Mouse (Mus musculus): ENCODE results near the gene Ap5z1.

Ap5z1 gene

DNA sequence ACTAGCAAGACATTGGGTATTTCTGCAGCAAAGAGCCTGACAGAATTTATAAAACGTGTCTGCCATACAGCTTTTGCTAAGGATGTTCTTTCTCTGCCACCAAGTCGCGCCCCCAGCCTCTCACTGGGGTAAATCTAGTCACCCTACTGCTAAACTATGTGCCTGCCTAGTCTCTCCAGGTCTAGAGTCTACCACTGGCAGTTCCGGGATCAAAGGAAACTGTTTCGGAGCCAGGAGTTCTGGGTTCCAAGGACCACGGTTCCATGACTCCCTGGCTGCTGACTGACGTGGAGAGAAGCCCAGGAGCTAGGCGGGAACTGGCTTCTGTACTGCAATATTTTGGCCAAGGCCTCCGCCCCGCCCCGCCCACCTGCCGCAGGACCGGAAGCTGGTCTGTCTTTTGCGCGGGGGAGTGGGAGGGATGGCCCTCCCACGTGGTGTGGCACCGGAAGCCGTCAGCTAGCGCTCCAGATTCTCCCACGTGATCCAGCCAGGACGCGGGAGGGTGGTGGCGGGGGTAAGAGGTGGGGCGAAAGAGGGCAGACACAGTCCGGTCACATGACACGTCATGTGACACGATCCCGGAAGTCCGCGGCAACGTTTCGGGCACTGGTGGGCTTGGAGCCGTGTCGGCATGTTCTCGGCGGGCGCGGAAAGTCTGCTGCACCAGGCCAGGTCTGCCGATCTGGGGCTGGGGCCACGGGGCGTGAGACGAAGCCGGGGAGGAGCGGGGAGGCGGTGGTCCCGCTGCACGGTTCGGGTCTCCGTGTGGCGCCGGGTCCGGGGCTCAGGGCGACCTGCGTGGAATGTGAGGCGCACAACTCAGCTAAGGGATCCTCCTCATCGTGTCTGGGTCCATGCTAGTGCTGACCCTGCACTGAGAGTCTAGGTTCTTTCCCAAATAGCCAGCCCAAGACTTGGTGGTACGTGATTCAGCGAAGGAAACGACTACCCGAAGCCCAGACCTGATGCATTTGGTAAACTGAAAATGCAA, at the start of gene Ap5z1:
TSS of gene Ap5z1 (plus strand) at position 484 of the 994 bp plus-strand sequence.
- peak; percentile 91 to 95 for DNase-seq (ENCODE audit: low spot score in 2 of 2)

DNA sequence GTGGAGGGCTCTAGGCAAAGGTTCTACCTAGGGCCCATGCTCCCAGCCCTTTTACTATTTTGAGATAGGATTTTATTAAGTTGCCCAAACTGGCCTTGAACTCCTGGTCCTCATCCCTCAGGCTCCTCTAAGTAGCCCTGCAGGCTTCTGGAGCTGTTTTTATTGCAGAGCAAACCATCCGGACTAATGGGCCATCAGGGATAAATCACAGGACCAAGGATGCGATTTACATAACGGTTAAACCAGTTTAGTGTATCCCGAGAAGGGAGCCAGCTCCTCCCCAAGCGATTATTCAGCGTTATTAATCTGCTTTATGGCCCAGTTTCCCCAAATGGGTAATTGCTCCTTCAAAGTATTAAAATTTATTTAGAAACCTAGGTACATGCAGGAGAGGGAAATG, 48.3 kb upstream of the Ap5z1 start:
- no peak for DNase-seq (ENCODE audit: low spot score in 2 of 2)

DNA sequence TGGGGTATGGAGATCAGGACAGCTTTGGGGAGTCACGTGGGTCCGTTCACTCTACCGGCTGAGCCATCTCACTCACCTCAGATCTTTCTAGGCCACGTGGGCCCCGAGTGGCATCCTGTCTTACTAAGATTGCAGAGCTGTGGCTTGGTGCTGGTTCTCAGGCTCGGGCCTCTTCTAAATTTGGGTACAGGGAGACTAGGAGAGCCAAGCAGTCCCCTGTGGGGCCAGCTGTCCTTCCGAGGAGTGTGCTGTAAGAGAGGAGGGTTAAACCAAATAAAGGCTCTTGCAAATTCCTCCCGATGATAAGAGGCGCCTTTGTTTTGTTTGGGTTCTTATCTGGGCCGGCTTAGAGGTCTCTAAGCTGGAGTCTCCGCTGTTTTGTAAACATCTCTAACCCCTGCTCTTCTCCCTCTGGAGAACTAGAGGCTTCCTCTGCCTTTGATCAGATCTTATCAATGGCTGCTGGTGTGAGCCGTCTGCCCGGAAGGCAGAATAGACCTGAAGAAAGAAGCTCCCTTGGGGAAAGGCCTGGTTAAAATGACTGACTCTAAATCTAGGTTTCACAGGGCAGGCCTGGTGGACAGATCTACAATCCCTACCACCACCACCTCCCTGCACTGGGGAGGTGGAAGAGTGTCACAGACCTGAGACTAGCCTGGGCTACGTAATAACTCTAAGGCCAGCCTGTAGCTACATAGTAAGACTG, 47.5 kb upstream of the Ap5z1 start:
- no peak for DNase-seq (ENCODE audit: low spot score in 2 of 2)

DNA sequence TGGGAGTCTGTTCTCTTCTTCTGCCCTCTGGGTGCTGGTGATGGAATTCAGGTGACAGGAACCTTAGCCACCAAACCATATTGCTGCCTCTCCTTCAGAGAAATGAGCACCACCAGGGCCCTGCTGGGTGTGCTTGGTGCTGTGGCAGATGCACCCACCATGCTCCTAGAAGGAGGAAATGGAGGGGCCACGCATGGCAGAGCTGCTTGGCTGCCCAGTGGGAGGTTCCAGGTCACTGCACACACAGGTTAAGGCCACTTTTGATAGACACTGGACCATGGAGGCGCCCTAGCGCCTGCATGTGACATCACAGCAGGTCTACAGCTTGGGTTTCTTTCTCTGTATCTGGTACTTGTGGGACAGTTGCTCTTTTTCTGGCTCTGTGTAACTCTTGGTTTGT, 46.6 kb upstream of the Ap5z1 start:
- no peak for DNase-seq (ENCODE audit: low spot score in 2 of 2)

DNA sequence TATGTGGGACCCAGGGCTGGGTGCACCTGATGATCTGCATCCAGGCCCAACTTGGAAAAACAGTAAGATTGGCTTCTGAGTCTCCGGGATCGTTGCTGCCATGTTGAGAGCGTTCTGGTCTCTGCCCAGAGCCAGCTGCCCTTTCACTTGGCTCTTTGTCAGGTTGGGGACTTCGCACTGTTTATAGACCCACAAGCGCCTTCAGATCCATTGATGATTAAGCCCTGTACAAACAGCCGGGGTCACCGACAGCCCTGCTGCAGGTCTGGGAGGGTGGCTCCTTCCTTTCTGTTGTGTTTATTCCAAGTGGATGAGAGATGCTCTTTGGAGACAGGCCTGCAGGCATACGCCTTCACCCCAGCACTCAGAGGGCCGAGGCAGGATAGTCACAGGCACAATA, 45.9 kb upstream of the Ap5z1 start:
- DNase-seq (ENCODE audit: low spot score in 2 of 2) = no peak

DNA sequence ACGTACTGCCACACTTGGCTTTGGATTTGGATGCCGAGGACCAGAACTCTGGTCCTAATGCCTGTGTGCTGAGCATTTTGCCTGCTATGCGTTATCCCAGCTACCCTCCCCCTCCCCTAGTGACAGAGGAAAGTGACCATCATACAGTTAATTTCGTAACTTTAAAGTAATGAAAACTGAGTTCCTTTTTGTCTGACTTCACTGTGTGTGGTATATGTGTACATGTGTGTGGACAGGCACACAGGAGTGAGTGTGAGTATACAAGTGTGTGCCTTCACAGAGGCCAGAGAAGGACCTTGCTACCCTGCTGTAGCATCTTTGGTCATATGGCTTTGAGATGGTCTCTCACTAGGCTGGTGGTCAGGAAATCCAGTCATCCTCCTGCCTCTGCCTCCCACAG, 45.3 kb upstream of the Ap5z1 start:
- no peak for DNase-seq (ENCODE audit: low spot score in 2 of 2)

DNA sequence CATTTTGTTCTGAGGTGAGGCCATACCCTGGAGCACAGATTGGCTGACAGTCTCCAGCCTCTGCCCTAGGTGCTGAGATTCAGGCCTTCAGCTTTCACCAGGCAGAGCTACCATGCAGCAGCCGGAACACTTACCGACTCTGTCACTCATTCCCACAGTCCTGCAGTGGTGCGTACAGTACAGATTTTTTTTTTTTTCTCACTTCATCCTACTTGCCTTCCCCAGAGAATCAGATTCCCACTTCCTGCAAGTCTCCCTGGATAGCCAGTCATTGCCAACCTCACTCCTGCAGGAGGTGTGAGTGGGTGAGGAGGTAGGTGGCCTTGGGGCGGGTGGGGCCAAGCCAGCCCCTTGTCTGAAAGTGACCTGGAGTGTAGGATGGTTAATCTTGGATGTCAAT, 43.4 kb upstream of the Ap5z1 start:
- DNase-seq (ENCODE audit: low spot score in 2 of 2) = no peak

DNA sequence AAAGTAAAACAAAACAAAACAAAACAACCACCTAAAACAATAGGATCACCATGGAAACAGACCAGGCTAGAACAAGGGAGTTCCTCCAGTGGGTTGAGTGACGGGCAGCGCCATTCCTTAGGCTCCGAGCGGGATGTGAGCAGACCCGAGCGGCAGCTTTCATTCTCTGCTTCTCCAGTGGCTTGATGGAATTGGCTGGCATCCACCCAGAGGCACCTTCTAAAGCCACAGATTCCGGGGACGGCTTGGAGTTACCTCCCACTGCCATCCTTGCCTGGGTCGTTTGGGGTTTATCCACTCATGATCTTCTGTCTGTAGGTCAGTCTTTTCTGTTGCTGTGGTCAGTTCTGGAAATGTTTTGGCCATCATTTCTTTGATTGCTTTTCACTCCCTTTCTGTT, 42.8 kb upstream of the Ap5z1 start:
- DNase-seq (ENCODE audit: low spot score in 2 of 2) = no peak

DNA sequence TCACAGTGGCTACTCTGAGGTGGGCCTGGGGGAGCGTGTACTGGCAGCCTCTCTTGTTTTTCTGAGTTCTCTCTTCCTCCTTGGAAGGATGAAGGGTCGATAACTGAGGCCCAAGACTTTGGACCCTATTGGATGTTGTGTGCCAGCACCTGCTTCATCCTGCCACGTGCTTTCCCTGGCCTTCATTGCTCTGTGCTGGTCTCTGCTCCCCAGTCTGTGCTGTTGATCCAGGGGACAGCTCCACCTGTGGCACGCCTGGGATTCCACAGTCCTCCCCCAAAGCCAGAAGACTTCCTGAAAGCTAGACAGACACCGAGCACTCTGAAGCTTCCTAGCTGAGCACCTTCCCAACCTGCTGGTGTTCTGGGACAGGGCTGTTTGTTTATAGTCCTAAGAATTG, 41.9 kb upstream of the Ap5z1 start:
- no peak for DNase-seq (ENCODE audit: low spot score in 2 of 2)

DNA sequence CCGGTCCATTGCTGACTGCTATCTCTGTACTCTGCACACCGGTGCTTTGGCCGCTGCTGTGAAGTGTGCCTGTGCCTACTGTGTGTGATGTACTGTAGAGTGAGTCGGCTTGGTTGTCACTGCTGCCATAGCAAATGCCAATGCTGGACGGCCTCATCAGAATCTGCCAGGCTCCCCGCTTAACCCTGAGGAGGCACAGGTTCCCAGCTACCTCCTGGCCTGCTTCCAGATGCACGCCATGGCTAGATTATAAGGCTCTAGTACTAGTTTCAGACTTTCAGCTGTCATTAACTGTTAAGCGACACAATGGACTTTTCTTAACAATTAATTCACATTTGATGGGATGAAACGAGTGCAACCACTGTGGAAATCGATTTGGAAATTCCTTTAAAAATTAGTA, 40.6 kb upstream of the Ap5z1 start:
- no peak for DNase-seq (ENCODE audit: low spot score in 2 of 2)

DNA sequence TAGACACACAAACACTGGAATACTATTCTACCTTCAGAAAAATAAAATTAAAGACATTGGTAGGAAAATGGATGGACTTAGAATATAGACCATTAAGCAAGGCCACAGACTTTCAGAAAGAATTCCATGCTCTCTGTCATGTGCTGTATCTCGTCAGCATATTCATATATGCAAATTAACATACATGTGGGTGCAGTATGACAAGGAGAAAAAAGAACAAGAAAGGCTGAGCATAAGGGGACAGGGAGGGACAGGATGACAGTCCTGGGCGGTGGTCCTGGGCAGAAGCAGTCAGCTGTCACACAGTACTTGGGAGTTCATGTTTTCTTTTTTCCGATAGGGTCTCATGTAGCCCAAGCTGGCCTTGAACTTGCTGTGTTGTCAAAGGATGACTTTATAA, 40.0 kb upstream of the Ap5z1 start:
- DNase-seq (ENCODE audit: low spot score in 2 of 2) = no peak

DNA sequence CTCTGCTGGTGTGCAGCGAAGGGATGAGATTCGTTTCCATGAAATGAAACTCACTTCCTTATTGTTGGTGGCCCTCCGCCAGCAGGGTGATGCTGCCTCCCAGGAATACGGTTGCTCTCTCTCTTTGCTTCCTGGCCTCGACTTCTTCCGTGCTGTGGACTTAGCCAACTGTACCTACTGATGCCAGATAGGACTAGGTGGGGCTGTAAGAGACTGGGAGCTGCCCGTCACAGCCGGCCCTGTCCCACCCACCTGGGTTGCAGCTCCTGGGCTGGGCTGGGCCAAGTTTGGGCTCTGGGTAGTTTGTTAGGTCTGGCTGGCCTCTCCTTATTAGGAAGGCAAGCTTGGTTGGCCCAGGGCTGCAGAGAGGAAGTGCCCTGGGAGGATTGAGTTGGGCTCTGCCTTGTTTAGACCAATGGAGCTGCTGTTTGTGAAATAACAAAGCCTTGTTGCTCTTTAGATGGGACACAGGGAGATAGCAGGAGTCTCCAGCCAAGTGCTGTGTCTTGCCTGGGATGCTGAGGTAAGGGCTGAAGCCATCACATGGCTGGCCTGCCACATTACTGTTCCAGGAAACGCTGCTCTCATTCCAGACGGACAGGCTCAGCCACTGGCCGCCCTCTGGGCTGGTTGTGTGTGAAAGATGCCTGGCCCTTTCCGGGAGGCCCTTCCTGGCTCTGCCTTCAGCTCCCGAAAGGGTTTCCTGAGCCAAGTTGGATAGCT, 39.0 kb upstream of the Ap5z1 start:
- DNase-seq (ENCODE audit: low spot score in 2 of 2) = no peak

DNA sequence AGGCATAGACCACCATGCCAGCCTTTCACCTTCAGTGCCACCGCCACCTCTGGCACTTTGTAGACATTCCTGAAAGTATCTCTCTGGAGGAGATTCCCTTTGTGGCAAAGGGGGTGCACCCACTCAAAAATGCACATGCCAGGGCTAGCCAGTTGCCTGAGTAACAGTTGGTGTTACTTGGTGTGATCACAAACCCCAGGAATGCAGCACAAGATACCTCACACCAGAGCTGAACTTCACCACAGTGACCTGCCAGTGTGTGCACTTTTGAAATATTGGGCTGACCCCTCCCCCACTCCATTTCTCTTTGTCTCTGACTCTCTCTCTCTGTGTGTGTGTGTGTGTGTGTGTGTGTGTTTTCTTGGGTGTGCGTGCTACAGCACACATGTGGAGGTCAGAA, 37.3 kb upstream of the Ap5z1 start:
- no peak for DNase-seq (ENCODE audit: low spot score in 2 of 2)

DNA sequence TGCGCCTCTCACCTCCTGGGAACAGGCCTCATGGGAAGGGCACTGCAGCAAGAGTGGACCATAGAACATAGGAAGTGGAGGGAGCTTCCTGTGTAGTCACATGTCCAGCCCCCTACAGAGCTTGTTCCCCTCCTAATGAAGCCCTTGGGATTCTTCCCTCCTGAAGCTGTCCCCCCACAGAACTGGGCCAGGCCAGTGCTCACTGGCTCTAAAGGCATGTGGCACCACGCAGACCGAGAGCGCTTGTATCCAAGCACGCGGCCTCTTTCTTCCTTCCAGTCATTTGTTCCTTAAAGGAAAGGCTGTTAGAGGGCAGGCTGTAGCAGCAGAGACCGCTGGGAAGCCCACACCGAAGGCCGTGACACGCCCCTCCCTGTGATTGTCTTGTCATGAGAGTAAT, 35.9 kb upstream of the Ap5z1 start:
- DNase-seq (ENCODE audit: low spot score in 2 of 2) = no peak

DNA sequence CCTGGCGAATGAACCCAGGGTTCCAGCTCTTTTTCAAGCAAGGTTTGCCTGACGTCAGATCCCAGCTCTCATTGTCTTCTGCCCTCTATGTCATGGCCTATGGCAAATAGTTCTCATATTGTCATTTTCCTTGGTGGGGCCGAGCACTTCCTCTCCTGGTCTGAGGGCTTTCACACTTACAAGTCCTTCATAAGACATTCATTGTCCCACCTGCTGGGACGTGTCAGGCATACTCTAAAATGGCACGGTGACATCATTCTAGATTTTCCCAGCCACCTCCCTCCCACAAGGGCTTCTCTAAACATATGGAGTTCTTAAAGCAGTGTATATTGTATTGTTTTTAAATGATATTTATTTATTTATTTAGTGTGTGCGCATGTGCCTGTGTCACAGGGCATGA, 35.1 kb upstream of the Ap5z1 start:
- DNase-seq (ENCODE audit: low spot score in 2 of 2) = no peak

DNA sequence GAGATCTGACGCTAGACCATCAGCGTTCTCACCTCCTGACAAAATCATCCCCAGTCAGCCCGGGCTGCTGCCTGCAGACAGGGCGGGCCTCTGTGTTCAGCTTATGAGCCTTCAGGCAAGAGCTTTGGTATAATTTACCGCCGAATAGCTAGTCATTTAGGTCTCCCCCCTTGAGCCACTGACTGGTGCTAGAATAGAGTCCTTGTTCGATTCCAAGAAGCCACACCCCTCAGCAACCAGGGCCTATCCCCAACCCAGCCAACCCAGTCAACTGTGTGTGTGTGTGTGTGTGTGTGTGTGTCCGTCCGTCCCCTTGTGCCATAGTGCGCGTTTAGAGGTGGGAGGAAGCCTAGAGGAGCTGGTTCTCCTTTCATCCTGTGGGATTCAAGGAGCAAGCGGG, 32.7 kb upstream of the Ap5z1 start:
- DNase-seq (ENCODE audit: low spot score in 2 of 2) = no peak

DNA sequence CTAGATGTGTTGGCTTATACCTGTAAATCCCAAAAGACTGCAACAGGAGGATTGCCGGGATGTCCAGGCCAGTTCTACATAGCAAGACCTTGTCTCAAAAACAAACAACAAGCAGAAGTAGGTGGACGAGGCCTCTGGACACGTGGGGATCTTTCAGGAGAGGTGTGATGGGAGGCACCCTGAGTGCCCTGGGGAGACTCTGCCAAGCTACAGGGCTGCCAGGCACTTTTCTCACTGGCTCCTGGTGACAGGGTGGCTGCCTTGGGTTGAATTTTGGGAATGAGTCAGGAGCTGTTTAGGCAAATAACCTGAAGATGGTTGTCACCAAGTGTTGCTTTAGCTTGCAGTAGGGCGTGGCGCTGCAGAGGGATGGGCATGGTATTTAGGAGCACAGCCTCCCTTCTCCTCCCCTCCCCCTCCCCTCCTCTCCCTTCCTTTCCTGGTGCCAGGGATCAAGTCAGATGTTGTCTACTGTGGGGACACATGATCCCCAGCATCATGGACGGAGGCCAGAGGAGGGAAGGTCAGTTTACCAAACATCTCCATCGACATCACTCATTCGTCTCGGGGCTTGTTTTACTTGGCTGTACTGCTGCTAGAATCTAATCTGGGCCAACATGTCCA, 31.8 kb upstream of the Ap5z1 start:
- no peak for DNase-seq (ENCODE audit: low spot score in 2 of 2)

DNA sequence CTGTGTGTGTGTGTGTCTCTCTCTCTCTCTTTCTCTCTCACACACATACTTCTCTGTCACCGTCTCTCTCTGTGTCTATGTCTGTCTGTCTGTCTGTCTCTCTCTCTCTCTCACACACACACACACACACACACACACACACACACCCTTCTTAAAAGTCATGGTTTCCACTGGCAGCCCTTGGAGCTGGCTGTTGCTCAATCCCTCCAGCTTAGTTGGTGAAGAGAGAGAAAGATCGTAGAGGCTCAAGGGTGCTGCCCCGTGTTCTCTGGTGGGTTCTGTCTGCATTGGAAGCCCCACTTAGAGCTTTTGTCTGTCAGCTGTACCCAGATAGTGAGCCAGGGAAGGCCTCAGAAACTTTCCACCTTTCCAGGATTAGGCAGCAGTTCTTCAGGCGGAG, 31.0 kb upstream of the Ap5z1 start:
- DNase-seq (ENCODE audit: low spot score in 2 of 2) = no peak

DNA sequence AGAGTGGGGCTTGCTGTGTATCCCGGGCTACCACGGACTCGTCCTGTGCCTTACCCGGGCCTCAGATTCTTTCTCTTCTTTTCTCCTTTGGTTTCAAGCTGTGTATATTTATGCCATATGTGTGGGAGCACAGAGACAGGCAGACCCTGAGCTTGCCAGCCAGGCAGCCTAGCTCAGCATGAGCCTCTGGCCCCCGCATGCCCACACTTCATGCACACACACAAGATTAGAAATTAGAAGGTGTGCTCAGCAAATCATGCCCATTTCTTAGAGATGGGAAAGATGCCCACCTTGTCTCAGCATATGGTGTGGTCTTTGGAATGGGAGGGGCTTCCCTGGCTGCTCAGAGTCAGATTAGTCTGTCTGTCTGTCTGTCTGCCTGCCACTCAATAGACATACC, 29.7 kb upstream of the Ap5z1 start:
- DNase-seq (ENCODE audit: low spot score in 2 of 2) = peak in 1 of 2 experiments; percentile 65

DNA sequence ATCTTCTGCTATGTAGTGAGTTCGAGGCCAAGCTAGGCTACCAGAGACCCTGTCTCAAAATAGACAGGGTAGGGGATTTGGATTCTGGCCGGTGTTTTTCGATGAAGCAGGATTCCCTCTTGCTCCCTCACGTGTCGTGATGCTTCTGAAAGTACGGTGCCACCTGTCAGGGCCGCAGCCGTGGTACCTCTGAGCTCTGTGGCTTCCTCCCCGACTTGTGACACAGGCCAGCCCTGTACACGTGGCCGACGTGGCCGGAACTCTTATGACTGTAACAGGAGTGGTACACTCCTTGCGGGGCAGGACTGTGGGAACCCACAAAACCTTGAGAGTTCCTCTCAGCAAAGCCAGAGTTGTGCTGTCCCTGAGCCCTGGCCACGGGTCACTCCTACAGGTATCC, 28.0 kb upstream of the Ap5z1 start:
- DNase-seq (ENCODE audit: low spot score in 2 of 2) = no peak

DNA sequence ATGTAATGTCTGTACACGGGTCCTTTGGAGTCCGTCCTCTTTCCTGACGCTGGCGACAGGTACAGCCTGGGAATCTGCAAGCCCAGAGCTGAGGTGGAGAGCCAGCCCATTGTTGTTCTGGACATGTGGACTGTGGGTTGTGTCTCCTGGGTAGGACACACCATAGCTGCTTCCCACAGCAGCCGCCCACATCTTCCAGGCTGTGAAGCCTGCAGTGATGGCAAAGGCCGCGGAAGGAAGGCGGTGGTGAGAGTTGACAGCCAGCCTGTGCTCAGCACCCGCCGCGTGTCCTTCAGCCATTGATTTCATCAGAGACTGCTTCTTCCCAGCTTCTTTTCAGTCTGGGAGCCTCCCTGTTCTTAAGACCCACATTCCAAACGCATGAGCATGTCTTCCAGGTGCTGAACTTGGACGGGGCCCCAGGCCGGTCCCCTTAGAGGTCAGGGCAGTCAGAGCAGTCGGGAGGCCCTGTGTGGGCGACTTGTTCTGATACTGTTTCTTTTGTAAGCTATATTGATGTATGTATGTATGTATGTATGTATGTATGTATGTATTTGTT, 25.3 kb upstream of the Ap5z1 start:
- no peak for DNase-seq (ENCODE audit: low spot score in 2 of 2)
